Mouse (Mus musculus): Measurements from ENCODE around the gene Trappc10.

- TF ChIP-seq CTCF (IDR thresholded peaks at IDR 0.05; ENCODE audit: borderline replicate concordance, control insufficient read depth, extremely low read depth, insufficient read depth, low read length, poor library complexity) (no peak), POLR2A (IDR thresholded peaks at IDR 0.05; ENCODE audit: control insufficient read depth, extremely low read depth, insufficient read depth, low read length, poor library complexity) (no peak)
Measured at GRCm38 (mm10) chr10:78139572-78140250, 104.7 kb downstream of the Trappc10 start.

Measured in thymus, adult 2 months (tissue).